Mouse (Mus musculus) limb, embryonic 14.5 days (tissue): Measurements from ENCODE around the gene Cacna1e. TPM values are rescaled to one million over a fixed set of nuclear protein-coding genes. Genes with fewer than 3 reads are reported as not detected.

ENCODE experiments used
- ATAC-seq: fragments of 200-750 bp; cut with Nextera tagmentation; 2 replicates; pipeline ENCODE4 v1.8.0; 2017; ENCODE audit warnings: low read depth, moderate number of reproducible peaks, moderate TSS enrichment; ENCODE audit not compliant: low FRiP score
- DNase-seq: peaks from one replicate; pipeline ENCODE4 v3.0.0-alpha.2; 2015; ENCODE audit warnings: low spot score
- H3K27ac ChIP-seq: fragments of 300-500 bp; sonication (generic); replicated peaks from 2 replicates; pipeline ENCODE4 v1.5.1; 2014; ENCODE audit warnings: low read depth, mild to moderate bottlenecking, low read length, moderate library complexity, mixed read lengths
- H3K27me3 ChIP-seq: fragments of 300-500 bp; sonication (generic); 2 replicates; pipeline ENCODE4 v1.6.1; 2014; ENCODE audit warnings: low read length, mixed read lengths; ENCODE audit not compliant: control insufficient read depth, insufficient read depth
- H3K36me3 ChIP-seq: fragments of 300-500 bp; sonication (generic); 2 replicates; pipeline ENCODE4 v1.6.1; 2014; ENCODE audit warnings: mild to moderate bottlenecking, low read length, moderate library complexity, mixed read lengths; ENCODE audit not compliant: control insufficient read depth, insufficient read depth
- H3K4me1 ChIP-seq: fragments of 300-500 bp; sonication (generic); 2 replicates; pipeline ENCODE4 v1.6.1; 2014; ENCODE audit warnings: antibody characterized with exemption, low read length, mixed read lengths; ENCODE audit not compliant: control insufficient read depth, insufficient read depth
- H3K4me2 ChIP-seq: fragments of 300-500 bp; sonication (generic); replicated peaks from 2 replicates; pipeline ENCODE4 v1.6.1; 2014; ENCODE audit warnings: low read depth, mild to moderate bottlenecking, low read length, moderate library complexity; ENCODE audit not compliant: severe bottlenecking
- H3K4me3 ChIP-seq: fragments of 300-500 bp; sonication (generic); replicated peaks from 2 replicates; pipeline ENCODE4 v1.5.1; 2014; ENCODE audit warnings: low read length
- H3K9ac ChIP-seq: fragments of 300-500 bp; sonication (generic); 2 replicates; pipeline ENCODE4 v1.6.1; 2014; ENCODE audit warnings: mild to moderate bottlenecking, low read depth, low read length, moderate library complexity; ENCODE audit not compliant: severe bottlenecking
- H3K9me3 ChIP-seq: fragments of 300-500 bp; sonication (generic); 2 replicates; pipeline ENCODE4 v1.6.1; 2016; ENCODE audit warnings: low read length; ENCODE audit not compliant: control insufficient read depth
- POLR2A ChIP-seq: fragments of 200-500 bp; IDR thresholded peaks from 2 replicates; pipeline ENCODE4 v1.8.0; 2012; ENCODE audit warnings: inconsistent platforms, mild to moderate bottlenecking, moderate library complexity, borderline replicate concordance; ENCODE audit not compliant: insufficient read depth, insufficient read length; ENCODE audit errors: extremely low read depth
- WGBS: fragments of 180-500 bp; shearing (Covaris S2); extraction: QIAGEN DNeasy Blood & Tissue Kit; methylation state at CpG from one replicate; pipeline ENCODE4 v1.1.7; 2014; 5-methylcytosine and 5-hydroxymethylcytosine counted together
- polyA plus RNA-seq, 2 experiments: library from polyadenylated mRNA; depleted of rRNA in 1 of 2; stranded (reverse) in 1 of 2; unstranded in 1 of 2; fragments of >200 nt; fragmentation: Nextera tagmentation in 1 of 2; extraction: Ambion mirVana in 1 of 2; gene quantifications; 2 replicates each; pipeline versions ENCODE4 v1.2.1 to v1.2.3; 2012 to 2014

The Cacna1e gene
- polyA plus RNA-seq, 2 experiments: 0.51 to 1.4 TPM

- TF ChIP-seq POLR2A: no peak
- Histone ChIP-seq H3K27me3 (no peaks in the 10 kb centered on the region), H3K4me1 (no peaks in the 10 kb centered on the region), H3K27ac (no peak overlapping the region), H3K4me2 (no peak overlapping the region), H3K9ac (no peak overlapping the region), H3K9me3 (no peaks in the 10 kb centered on the region), H3K4me3 (no peak overlapping the region), H3K36me3 (no peaks in the 10 kb centered on the region)
- ATAC-seq: no peak
- no peak for DNase-seq
Measured at GRCm38 (mm10) chr1:154537445-154537844, 346.9 kb downstream of the Cacna1e start.

- no peaks in the 10 kb centered on the region for H3K4me1 ChIP-seq
- ATAC-seq: no peak
- DNase-seq: no peak
- WGBS: 69% methylated on average over 2 of the region's 2 CpGs
- no peak for TF ChIP-seq POLR2A
- H3K27me3 ChIP-seq: no peaks in the 10 kb centered on the region
- H3K9me3 ChIP-seq: no peaks in the 10 kb centered on the region
- H3K9ac ChIP-seq: no peak overlapping the region
- H3K36me3 ChIP-seq: no peaks in the 10 kb centered on the region
- no peak overlapping the region for H3K4me3 ChIP-seq
- no peak overlapping the region for H3K4me2 ChIP-seq
- no peak overlapping the region for H3K27ac ChIP-seq
Measured at GRCm38 (mm10) chr1:154536763-154537162, 347.5 kb downstream of the Cacna1e start.

- Histone ChIP-seq H3K4me1 (no peaks in the 10 kb centered on the region), H3K9me3 (no peaks in the 10 kb centered on the region), H3K4me3 (no peak overlapping the region), H3K27me3 (no peaks in the 10 kb centered on the region), H3K4me2 (no peak overlapping the region), H3K27ac (no peak overlapping the region), H3K36me3 (no peaks in the 10 kb centered on the region), H3K9ac (no peak overlapping the region)
- ATAC-seq (no peak), DNase-seq (no peak)
- WGBS: 68% methylated on average over 11 of the region's 11 CpGs
- no peak for TF ChIP-seq POLR2A
Measured at GRCm38 (mm10) chr1:154532987-154533940, 351.0 kb downstream of the Cacna1e start.

- DNase-seq (no peak), ATAC-seq (no peak)
- H3K27ac ChIP-seq: no peak overlapping the region
- 75% methylated on average over 4 of the region's 4 CpGs for WGBS
- H3K9me3 ChIP-seq: no peaks in the 10 kb centered on the region
- H3K4me2 ChIP-seq: no peak overlapping the region
- no peaks in the 10 kb centered on the region for H3K27me3 ChIP-seq
- H3K4me1 ChIP-seq: no peaks in the 10 kb centered on the region
- H3K9ac ChIP-seq: no peak overlapping the region
- H3K4me3 ChIP-seq: no peak overlapping the region
- H3K36me3 ChIP-seq: no peaks in the 10 kb centered on the region
- no peak for TF ChIP-seq POLR2A
Measured at GRCm38 (mm10) chr1:154529666-154530065, 354.6 kb downstream of the Cacna1e start.

GRCm38 (mm10) chr1:154528803-154529202 is 355.5 kb downstream of the Cacna1e start:
- TF ChIP-seq POLR2A: no peak
- Histone ChIP-seq H3K27me3 (no peaks in the 10 kb centered on the region), H3K4me1 (no peaks in the 10 kb centered on the region), H3K4me3 (no peak overlapping the region), H3K9me3 (no peaks in the 10 kb centered on the region), H3K36me3 (no peaks in the 10 kb centered on the region), H3K4me2 (no peak overlapping the region), H3K27ac (no peak overlapping the region), H3K9ac (no peak overlapping the region)
- 87% methylated on average over 6 of the region's 6 CpGs for WGBS
- DNase-seq (no peak), ATAC-seq (no peak)
